Mouse (Mus musculus): ENCODE data around the gene Rpusd4. TPM values are rescaled to one million over a fixed set of nuclear protein-coding genes. Genes with fewer than 3 reads are reported as not detected.
A peak's percentile ranks its signal among the peaks of the same experiment; 100 is the strongest.

Rpusd4 gene
- polyA plus RNA-seq, 1 experiment from 2014 or later: 28.2 TPM

- Histone ChIP-seq H3K27ac (ENCODE audit: low read length) (0 out of 2 replicates have a peak overlapping the region, but pooled peaks have one; percentile 44), H3K4me3 (ENCODE audit: low read depth, low read length) (no peak overlapping the region), H3K4me1 (ENCODE audit: control insufficient read depth, insufficient read depth, low read length) (peaks cover 36% of the 10 kb centered on the region), H3K9me3 (ENCODE audit: control insufficient read depth, low read depth, low read length) (no peaks in the 10 kb centered on the region), H3K36me3 (ENCODE audit: control insufficient read depth, insufficient read depth, low read length) (no peaks in the 10 kb centered on the region), H3K4me2 (replicated peaks; ENCODE audit: low read depth, low read length) (no peak overlapping the region), H3K27me3 (ENCODE audit: control insufficient read depth, insufficient read depth, low read length) (no peaks in the 10 kb centered on the region), H3K9ac (replicated peaks; ENCODE audit: low read depth, low read length) (no peak overlapping the region)
- ATAC-seq (ENCODE audit: insufficient number of reproducible peaks, insufficient read depth, low FRiP score, low read depth): peak; percentile 50; the same call in 1 of the 2 replicates
- WGBS: 50% methylated on average over 3 of the region's 3 CpGs
Observed at GRCm38 (mm10) chr9:35316771-35317211, 49.1 kb downstream of the Rpusd4 start.

- WGBS: 41% methylated on average over 9 of the region's 9 CpGs
- peak; percentile 47 for ATAC-seq (ENCODE audit: insufficient number of reproducible peaks, insufficient read depth, low FRiP score, low read depth)
- peaks cover 36% of the 10 kb centered on the region for H3K4me1 ChIP-seq (ENCODE audit: control insufficient read depth, insufficient read depth, low read length)
Observed at GRCm38 (mm10) chr9:35317233-35317980, 49.7 kb downstream of the Rpusd4 start.

GRCm38 (mm10) chr9:35318537-35319172 lies 51.0 kb downstream of the Rpusd4 start:
- H3K27ac ChIP-seq (ENCODE audit: low read length): peak overlapping the region; percentile 39; the same call in 1 of the 2 replicates
- no peak overlapping the region for H3K9ac ChIP-seq (replicated peaks; ENCODE audit: low read depth, low read length)
- H3K27me3 ChIP-seq (ENCODE audit: control insufficient read depth, insufficient read depth, low read length): no peaks in the 10 kb centered on the region
- H3K4me2 ChIP-seq (replicated peaks; ENCODE audit: low read depth, low read length): no peak overlapping the region
- no peaks in the 10 kb centered on the region for H3K9me3 ChIP-seq (ENCODE audit: control insufficient read depth, low read depth, low read length)
- ATAC-seq (ENCODE audit: insufficient number of reproducible peaks, insufficient read depth, low FRiP score, low read depth): peak; percentile 43
- no peaks in the 10 kb centered on the region for H3K36me3 ChIP-seq (ENCODE audit: control insufficient read depth, insufficient read depth, low read length)
- peaks cover 26% of the 10 kb centered on the region for H3K4me1 ChIP-seq (ENCODE audit: control insufficient read depth, insufficient read depth, low read length)
- no peak overlapping the region for H3K4me3 ChIP-seq (ENCODE audit: low read depth, low read length)
- WGBS: 21% methylated on average over 9 of the region's 9 CpGs

More at GRCm38 (mm10) chr9:35317233-35317980, 49.7 kb downstream of the Rpusd4 start:
- Histone ChIP-seq H3K27ac (ENCODE audit: low read length) (0 out of 2 replicates have a peak overlapping the region, but pooled peaks have one; percentile 44), H3K36me3 (ENCODE audit: control insufficient read depth, insufficient read depth, low read length) (no peaks in the 10 kb centered on the region), H3K27me3 (ENCODE audit: control insufficient read depth, insufficient read depth, low read length) (no peaks in the 10 kb centered on the region), H3K4me3 (ENCODE audit: low read depth, low read length) (no peak overlapping the region), H3K4me2 (replicated peaks; ENCODE audit: low read depth, low read length) (no peak overlapping the region), H3K9me3 (ENCODE audit: control insufficient read depth, low read depth, low read length) (no peaks in the 10 kb centered on the region), H3K9ac (replicated peaks; ENCODE audit: low read depth, low read length) (no peak overlapping the region)

- no peak overlapping the region for H3K9ac ChIP-seq (replicated peaks; ENCODE audit: low read depth, low read length)
- H3K4me2 ChIP-seq (replicated peaks; ENCODE audit: low read depth, low read length): no peak overlapping the region
- no peaks in the 10 kb centered on the region for H3K36me3 ChIP-seq (ENCODE audit: control insufficient read depth, insufficient read depth, low read length)
- H3K27me3 ChIP-seq (ENCODE audit: control insufficient read depth, insufficient read depth, low read length): no peaks in the 10 kb centered on the region
- no peaks in the 10 kb centered on the region for H3K9me3 ChIP-seq (ENCODE audit: control insufficient read depth, low read depth, low read length)
- no peak overlapping the region for H3K4me3 ChIP-seq (ENCODE audit: low read depth, low read length)
- no peak for ATAC-seq (ENCODE audit: insufficient number of reproducible peaks, insufficient read depth, low FRiP score, low read depth)
- peaks cover 34% of the 10 kb centered on the region for H3K4me1 ChIP-seq (ENCODE audit: control insufficient read depth, insufficient read depth, low read length)
- no peak overlapping the region for H3K27ac ChIP-seq (ENCODE audit: low read length)
- WGBS: 85% methylated on average over 4 of the region's 4 CpGs
Observed at GRCm38 (mm10) chr9:35320288-35320687, 52.6 kb downstream of the Rpusd4 start.

GRCm38 (mm10) chr9:35323974-35324373 lies 56.3 kb downstream of the Rpusd4 start:
- Histone ChIP-seq H3K9me3 (ENCODE audit: control insufficient read depth, low read depth, low read length) (no peaks in the 10 kb centered on the region), H3K4me3 (ENCODE audit: low read depth, low read length) (no peak overlapping the region), H3K27me3 (ENCODE audit: control insufficient read depth, insufficient read depth, low read length) (no peaks in the 10 kb centered on the region), H3K27ac (ENCODE audit: low read length) (no peak overlapping the region), H3K36me3 (ENCODE audit: control insufficient read depth, insufficient read depth, low read length) (no peaks in the 10 kb centered on the region), H3K4me1 (ENCODE audit: control insufficient read depth, insufficient read depth, low read length) (peaks cover 14% of the 10 kb centered on the region), H3K9ac (replicated peaks; ENCODE audit: low read depth, low read length) (no peak overlapping the region), H3K4me2 (replicated peaks; ENCODE audit: low read depth, low read length) (no peak overlapping the region)
- 49% methylated on average over 4 of the region's 4 CpGs for WGBS
- no peak for ATAC-seq (ENCODE audit: insufficient number of reproducible peaks, insufficient read depth, low FRiP score, low read depth)

GRCm38 (mm10) chr9:35324571-35324970 lies 56.9 kb downstream of the Rpusd4 start:
- Histone ChIP-seq H3K9me3 (ENCODE audit: control insufficient read depth, low read depth, low read length) (no peaks in the 10 kb centered on the region), H3K4me2 (replicated peaks; ENCODE audit: low read depth, low read length) (no peak overlapping the region), H3K9ac (replicated peaks; ENCODE audit: low read depth, low read length) (no peak overlapping the region), H3K4me3 (ENCODE audit: low read depth, low read length) (no peak overlapping the region), H3K4me1 (ENCODE audit: control insufficient read depth, insufficient read depth, low read length) (peaks cover 13% of the 10 kb centered on the region), H3K27me3 (ENCODE audit: control insufficient read depth, insufficient read depth, low read length) (no peaks in the 10 kb centered on the region), H3K36me3 (ENCODE audit: control insufficient read depth, insufficient read depth, low read length) (no peaks in the 10 kb centered on the region), H3K27ac (ENCODE audit: low read length) (no peak overlapping the region)
- WGBS: 43% methylated on average over 2 of the region's 2 CpGs
- ATAC-seq (ENCODE audit: insufficient number of reproducible peaks, insufficient read depth, low FRiP score, low read depth): no peak; the same call in 1 of the 2 replicates

- H3K36me3 ChIP-seq (ENCODE audit: control insufficient read depth, insufficient read depth, low read length): no peaks in the 10 kb centered on the region
- H3K9ac ChIP-seq (replicated peaks; ENCODE audit: low read depth, low read length): no peak overlapping the region
- peak; percentile 35; the same call in 1 of the 2 replicates for ATAC-seq (ENCODE audit: insufficient number of reproducible peaks, insufficient read depth, low FRiP score, low read depth)
- no peak overlapping the region; the same call in 1 of the 2 replicates for H3K27ac ChIP-seq (ENCODE audit: low read length)
- no peaks in the 10 kb centered on the region for H3K27me3 ChIP-seq (ENCODE audit: control insufficient read depth, insufficient read depth, low read length)
- H3K4me2 ChIP-seq (replicated peaks; ENCODE audit: low read depth, low read length): no peak overlapping the region
- no peak overlapping the region for H3K4me3 ChIP-seq (ENCODE audit: low read depth, low read length)
- peaks cover 22% of the 10 kb centered on the region for H3K4me1 ChIP-seq (ENCODE audit: control insufficient read depth, insufficient read depth, low read length)
- no peaks in the 10 kb centered on the region for H3K9me3 ChIP-seq (ENCODE audit: control insufficient read depth, low read depth, low read length)
- WGBS: 58% methylated on average over 7 of the region's 7 CpGs
Observed at GRCm38 (mm10) chr9:35326644-35327263, 59.1 kb downstream of the Rpusd4 start.

Measured in stomach, embryonic 14.5 days (tissue).